Mouse (Mus musculus) heart, embryonic 11.5 days (tissue): ENCODE results near the gene Tgfb3. TPM values are rescaled to one million over a fixed set of nuclear protein-coding genes. Genes with fewer than 3 reads are reported as not detected.

Source experiments
- ATAC-seq: fragments of 200-750 bp; cut with Nextera tagmentation; replicated peaks from 2 replicates; pipeline ENCODE4 v1.8.0; 2017; ENCODE audit warnings: moderate library complexity; ENCODE audit not compliant: insufficient number of reproducible peaks, low FRiP score, low TSS enrichment
- H3K27ac ChIP-seq: fragments of 300-500 bp; sonication (generic); 2 replicates; pipeline ENCODE4 v1.5.1; 2014; ENCODE audit warnings: mild to moderate bottlenecking, low read depth, low read length
- H3K27me3 ChIP-seq: fragments of 300-500 bp; sonication (generic); 2 replicates; pipeline ENCODE4 v1.6.1; 2014; ENCODE audit warnings: mild to moderate bottlenecking, low read length, mixed read lengths; ENCODE audit not compliant: control insufficient read depth, insufficient read depth
- H3K36me3 ChIP-seq: fragments of 300-500 bp; sonication (generic); 2 replicates; pipeline ENCODE4 v1.6.1; 2014; ENCODE audit warnings: mild to moderate bottlenecking, low read length, moderate library complexity, mixed read lengths; ENCODE audit not compliant: control insufficient read depth, insufficient read depth
- H3K4me1 ChIP-seq: fragments of 300-500 bp; sonication (generic); 2 replicates; pipeline ENCODE4 v1.6.1; 2014; ENCODE audit warnings: low read length; ENCODE audit not compliant: control insufficient read depth, insufficient read depth
- H3K4me2 ChIP-seq: fragments of 300-500 bp; sonication (generic); 2 replicates; pipeline ENCODE4 v1.6.1; 2014; ENCODE audit warnings: mild to moderate bottlenecking, moderate library complexity
- H3K4me3 ChIP-seq: fragments of 300-500 bp; sonication (generic); 2 replicates; pipeline ENCODE4 v1.5.1; 2014; ENCODE audit warnings: low read depth, low read length
- H3K9ac ChIP-seq: fragments of 300-500 bp; sonication (generic); 2 replicates; pipeline ENCODE4 v1.6.1; 2014; ENCODE audit warnings: mild to moderate bottlenecking, low read depth, low read length, moderate library complexity
- H3K9me3 ChIP-seq: fragments of 300-500 bp; sonication (generic); replicated peaks from 2 replicates; pipeline ENCODE4 v1.6.1; 2016; ENCODE audit warnings: low read length; ENCODE audit not compliant: control insufficient read depth
- WGBS: fragments of 180-500 bp; shearing (Covaris S2); extraction: QIAGEN DNeasy Blood & Tissue Kit; methylation state at CpG from one replicate; pipeline ENCODE4 v1.1.7; 2014; ENCODE audit not compliant: insufficient replicate concordance; 5-methylcytosine and 5-hydroxymethylcytosine counted together
- polyA plus RNA-seq: library from polyadenylated mRNA; unstranded; fragments of >200 nt; fragmentation: Nextera tagmentation; extraction: Ambion mirVana; gene quantifications from 2 replicates; pipeline ENCODE4 v1.2.1, GENCODE M21; 2014

The Tgfb3 gene
- polyA plus RNA-seq, 1 experiment from 2014 or later, result 9.2 TPM

DNA sequence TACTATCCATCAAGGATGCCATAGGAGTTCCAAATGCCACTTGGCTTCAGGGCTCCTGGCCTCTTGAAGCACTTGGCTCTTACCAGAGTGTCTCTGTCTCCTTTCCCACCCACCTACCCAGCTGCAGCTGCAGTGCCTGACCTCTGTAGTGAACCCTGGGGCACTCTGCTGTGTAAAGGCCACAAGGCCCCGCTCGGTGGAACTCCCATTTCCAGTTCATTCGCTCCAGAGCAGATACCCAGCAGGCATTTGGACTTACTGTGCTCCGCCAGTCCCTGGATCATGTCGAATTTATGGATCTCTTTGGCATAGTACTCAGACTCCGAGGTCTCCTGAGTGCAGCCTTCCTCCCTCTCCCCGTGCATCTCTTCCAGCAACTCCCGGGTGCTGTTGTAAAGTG lies 1.5 kb downstream of the Tgfb3 start:
- peaks cover 15% of the 10 kb centered on the region for H3K4me1 ChIP-seq
- 0 out of 2 replicates have a peak overlapping the region, but pooled peaks have one; percentile 22 for H3K27ac ChIP-seq
- WGBS, result 33% methylated on average over 8 of the region's 8 CpGs

GRCm38 (mm10) chr12:86076321-86076901 lies 2.4 kb downstream of the Tgfb3 start:
- ATAC-seq, result no peak
- H3K4me2 ChIP-seq, result peak overlapping the region; percentile 88
- peak overlapping the region; percentile 12; the same call in 1 of the 2 replicates for H3K9ac ChIP-seq
- peak overlapping the region; percentile 60 for H3K4me3 ChIP-seq
- H3K9me3 ChIP-seq, result no peaks in the 10 kb centered on the region
- H3K4me1 ChIP-seq, result peaks cover 15% of the 10 kb centered on the region
- WGBS, result 13% methylated on average over 13 of the region's 13 CpGs
- no peaks in the 10 kb centered on the region for H3K36me3 ChIP-seq
- H3K27me3 ChIP-seq, result peaks cover 2% of the 10 kb centered on the region; the same call in 1 of the 2 replicates
- no peak overlapping the region for H3K27ac ChIP-seq

More for the DNA sequence above, 1.5 kb downstream of the Tgfb3 start:
- Histone ChIP-seq H3K4me2 (peak overlapping the region; percentile 88), H3K27me3 (peaks cover 2% of the 10 kb centered on the region; the same call in 1 of the 2 replicates), H3K9ac (peak overlapping the region; percentile 84), H3K9me3 (no peaks in the 10 kb centered on the region), H3K36me3 (no peaks in the 10 kb centered on the region), H3K4me3 (peak overlapping the region; percentile 60)
- no peak for ATAC-seq

- H3K4me3 ChIP-seq, result no peak overlapping the region
- 88% methylated on average over 7 of the region's 7 CpGs for WGBS
- ATAC-seq, result no peak
Measured at GRCm38 (mm10) chr12:86075358-86075757, 3.5 kb downstream of the Tgfb3 start.

GRCm38 (mm10) chr12:86074681-86075080 lies 4.2 kb downstream of the Tgfb3 start:
- no peaks in the 10 kb centered on the region for H3K36me3 ChIP-seq
- H3K27me3 ChIP-seq, result peaks cover 2% of the 10 kb centered on the region; the same call in 1 of the 2 replicates
- H3K4me3 ChIP-seq, result no peak overlapping the region
- ATAC-seq, result no peak
- no peak overlapping the region for H3K9ac ChIP-seq
- peaks cover 15% of the 10 kb centered on the region for H3K4me1 ChIP-seq
- no peak overlapping the region for H3K27ac ChIP-seq
- H3K4me2 ChIP-seq, result no peak overlapping the region
- no peaks in the 10 kb centered on the region for H3K9me3 ChIP-seq
- WGBS, result 79% methylated on average over 12 of the region's 12 CpGs

More at GRCm38 (mm10) chr12:86075358-86075757, 3.5 kb downstream of the Tgfb3 start:
- Histone ChIP-seq H3K36me3 (no peaks in the 10 kb centered on the region), H3K27ac (no peak overlapping the region), H3K9me3 (no peaks in the 10 kb centered on the region), H3K27me3 (peaks cover 2% of the 10 kb centered on the region; the same call in 1 of the 2 replicates), H3K9ac (no peak overlapping the region), H3K4me2 (no peak overlapping the region), H3K4me1 (peaks cover 15% of the 10 kb centered on the region)

DNA sequence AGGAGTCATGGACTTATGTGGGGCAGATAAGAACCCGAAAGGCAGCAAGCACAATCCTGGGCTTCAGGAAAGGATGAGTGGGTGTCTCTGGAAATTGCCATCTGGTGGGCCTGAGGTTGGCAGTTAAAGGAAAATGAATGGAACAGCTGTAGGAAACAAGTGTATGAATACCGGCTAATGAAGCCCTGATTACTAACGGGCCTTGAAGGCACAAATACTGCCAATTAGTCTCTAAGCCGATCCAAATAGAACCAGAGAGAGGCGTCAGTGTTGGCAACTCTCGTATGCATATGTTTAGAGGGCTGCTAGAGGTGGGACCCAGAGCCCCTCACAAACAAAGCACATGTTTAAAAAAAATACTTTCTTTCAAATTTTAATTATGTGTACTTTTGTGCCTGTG lies 7.4 kb downstream of the Tgfb3 start:
- Histone ChIP-seq H3K9ac (no peak overlapping the region), H3K27me3 (peaks cover 2% of the 10 kb centered on the region; the same call in 1 of the 2 replicates), H3K4me2 (no peak overlapping the region), H3K4me3 (no peak overlapping the region), H3K27ac (no peak overlapping the region), H3K36me3 (no peaks in the 10 kb centered on the region; the same call in 1 of the 2 replicates), H3K9me3 (no peaks in the 10 kb centered on the region), H3K4me1 (no peaks in the 10 kb centered on the region; the same call in 1 of the 2 replicates)
- no peak for ATAC-seq
- WGBS, result 84% methylated on average over 6 of the region's 6 CpGs

DNA sequence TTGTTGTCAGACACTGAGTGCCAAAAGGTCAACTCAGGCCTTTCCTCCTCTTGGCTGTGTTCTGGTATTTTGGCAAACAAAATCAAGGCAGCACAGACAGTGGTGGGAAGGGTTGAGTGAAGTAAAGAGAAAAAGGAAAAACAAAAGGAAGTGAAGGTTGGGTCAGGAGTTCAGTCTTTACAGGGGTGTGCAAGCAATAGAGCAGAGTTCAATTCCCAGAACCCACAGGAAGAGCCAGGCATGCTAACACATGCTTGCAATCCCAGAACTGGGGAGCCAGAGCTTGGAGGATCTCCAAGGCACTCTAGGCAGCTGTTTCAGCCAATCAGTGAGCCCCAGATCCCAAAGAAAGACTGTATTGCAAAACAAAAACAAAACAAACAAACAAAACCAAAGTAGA lies 14.0 kb downstream of the Tgfb3 start:
- no peak overlapping the region for H3K4me3 ChIP-seq
- no peak overlapping the region for H3K9ac ChIP-seq
- no peak overlapping the region for H3K27ac ChIP-seq
- H3K36me3 ChIP-seq, result no peaks in the 10 kb centered on the region; the same call in 1 of the 2 replicates
- no peak overlapping the region for H3K4me2 ChIP-seq
- H3K4me1 ChIP-seq, result no peaks in the 10 kb centered on the region
- ATAC-seq, result no peak
- H3K9me3 ChIP-seq, result no peaks in the 10 kb centered on the region
- H3K27me3 ChIP-seq, result no peaks in the 10 kb centered on the region

GRCm38 (mm10) chr12:86059341-86059740 lies 19.5 kb downstream of the Tgfb3 start:
- 73% methylated on average over 6 of the region's 6 CpGs for WGBS
- Histone ChIP-seq H3K36me3 (0 out of 2 replicates have a peak, but pooled peaks cover 3% of the 10 kb centered on the region), H3K27me3 (no peaks in the 10 kb centered on the region)

DNA sequence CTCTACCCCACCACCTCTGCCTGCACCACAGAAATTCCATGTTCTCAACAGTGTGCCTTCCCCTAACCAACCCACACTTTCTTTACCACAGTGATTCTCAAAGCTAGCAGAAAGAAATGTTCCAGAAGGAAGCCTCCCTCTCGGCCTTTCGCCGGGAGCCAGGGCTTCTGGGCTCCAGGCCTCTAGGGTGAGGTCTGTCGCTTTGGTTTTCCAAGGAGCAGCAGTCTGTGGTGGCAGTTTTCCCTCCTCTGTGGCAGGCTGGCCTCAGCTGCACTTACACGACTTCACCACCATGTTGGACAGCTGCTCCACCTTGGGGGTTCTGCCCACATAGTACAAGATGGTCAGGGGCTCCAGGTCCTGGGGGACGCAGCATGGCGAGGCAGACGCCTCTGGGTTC lies 21.3 kb downstream of the Tgfb3 start:
- H3K4me2 ChIP-seq, result no peak overlapping the region
- no peak overlapping the region for H3K9ac ChIP-seq
- H3K4me3 ChIP-seq, result no peak overlapping the region
- no peak for ATAC-seq
- no peak overlapping the region for H3K27ac ChIP-seq
- no peaks in the 10 kb centered on the region for H3K9me3 ChIP-seq
- WGBS, result 81% methylated on average over 8 of the region's 8 CpGs
- H3K36me3 ChIP-seq, result 0 out of 2 replicates have a peak, but pooled peaks cover 3% of the 10 kb centered on the region
- no peaks in the 10 kb centered on the region for H3K27me3 ChIP-seq
- H3K4me1 ChIP-seq, result no peaks in the 10 kb centered on the region

More at GRCm38 (mm10) chr12:86059341-86059740, 19.5 kb downstream of the Tgfb3 start:
- Histone ChIP-seq H3K9me3 (no peaks in the 10 kb centered on the region), H3K4me3 (no peak overlapping the region), H3K9ac (no peak overlapping the region), H3K4me2 (no peak overlapping the region), H3K4me1 (no peaks in the 10 kb centered on the region), H3K27ac (no peak overlapping the region)
- ATAC-seq, result no peak

- H3K9ac ChIP-seq, result no peak overlapping the region
- no peaks in the 10 kb centered on the region for H3K4me1 ChIP-seq
- no peak overlapping the region for H3K4me3 ChIP-seq
- H3K9me3 ChIP-seq, result no peaks in the 10 kb centered on the region
- 83% methylated on average over 8 of the region's 8 CpGs for WGBS
- no peak overlapping the region for H3K4me2 ChIP-seq
- H3K27ac ChIP-seq, result no peak overlapping the region
- no peaks in the 10 kb centered on the region for H3K27me3 ChIP-seq
- no peak for ATAC-seq
- H3K36me3 ChIP-seq, result 0 out of 2 replicates have a peak, but pooled peaks cover 3% of the 10 kb centered on the region
Measured at GRCm38 (mm10) chr12:86056976-86057375, 21.9 kb downstream of the Tgfb3 start.
